Mouse (Mus musculus) C2C12 (cell line): ENCODE measurements around the gene Sult5a1.

ENCODE experiments used
- CTCF ChIP-seq: IDR thresholded peaks from one replicate; pipeline ENCODE4 v1.5.1; 2011; ENCODE audit not compliant: control insufficient read depth, insufficient read depth, insufficient read length
- USF1 ChIP-seq: IDR thresholded peaks from one replicate; pipeline ENCODE4 v1.6.1; 2011; ENCODE audit warnings: low read depth, mild to moderate bottlenecking, control low read depth, moderate library complexity

- no peak for TF ChIP-seq CTCF
- no peak for TF ChIP-seq USF1
Observed at GRCm38 (mm10) chr8:123156070-123156773, 1.9 kb downstream of the Sult5a1 start.
